Mouse (Mus musculus) olfactory bulb, adult 2 months (tissue): ENCODE results near the gene Rnf115. TPM values are rescaled to one million over a fixed set of nuclear protein-coding genes. Genes with fewer than 3 reads are reported as not detected.
"Not testable (repeated sequence)": the region's sequence is repeated elsewhere in the genome, so short reads cannot be mapped to it uniquely, and the experiment has no call there.

Experiments
- H3K27ac ChIP-seq: fragments of 200-500 bp; 2 replicates; pipeline ENCODE4 v1.5.1; 2012; ENCODE audit warnings: low read depth, low read length; ENCODE audit not compliant: insufficient read depth
- H3K4me1 ChIP-seq: fragments of 200-500 bp; 2 replicates; pipeline ENCODE4 v1.6.1; 2012; ENCODE audit warnings: low read length; ENCODE audit not compliant: control insufficient read depth, insufficient read depth
- H3K4me3 ChIP-seq: fragments of 200-500 bp; 2 replicates; pipeline ENCODE4 v1.5.1; 2012; ENCODE audit warnings: mild to moderate bottlenecking, low read depth, low read length, moderate library complexity; ENCODE audit not compliant: insufficient read depth
- CTCF ChIP-seq: fragments of 200-500 bp; IDR thresholded peaks from 2 replicates; pipeline ENCODE4 v1.5.1; 2012; ENCODE audit warnings: low read depth, mild to moderate bottlenecking, low read length, moderate library complexity; ENCODE audit not compliant: insufficient read depth
- POLR2A ChIP-seq: fragments of 200-500 bp; IDR thresholded peaks from 2 replicates; pipeline ENCODE4 v1.6.1; 2012; ENCODE audit warnings: mild to moderate bottlenecking, low read depth, low read length, moderate library complexity; ENCODE audit not compliant: insufficient read depth
- WGBS: fragments of 180-500 bp; shearing (Covaris S2); methylation state at CpG from one replicate; pipeline ENCODE4 v1.1.7; 2018; 5-methylcytosine and 5-hydroxymethylcytosine counted together
- polyA plus RNA-seq: library from polyadenylated mRNA; stranded (reverse); fragments of >200 nt; gene quantifications from 2 replicates; pipeline ENCODE4 v1.2.4, GENCODE M21; 2012; ENCODE audit warnings: low replicate concordance; ENCODE audit not compliant: missing spikeins, insufficient read depth, insufficient read length

Gene Rnf115
- polyA plus RNA-seq, 1 experiment, result not detected

- TF ChIP-seq CTCF (no peak), POLR2A (no peak)
- Histone ChIP-seq H3K4me1 (0 out of 2 replicates have a peak, but pooled peaks cover 3% of the 10 kb centered on the region), H3K27ac (peak overlapping the region; percentile 70), H3K4me3 (peak overlapping the region; percentile 74)
- WGBS, result under 1% methylated on average over 42 of the region's 42 CpGs
Measured at GRCm38 (mm10) chr3:96727828-96728633, 567 bp downstream of the Rnf115 start.

GRCm38 (mm10) chr3:96728634-96729402 lies 1.4 kb downstream of the Rnf115 start:
- TF ChIP-seq POLR2A (no peak), CTCF (no peak)
- WGBS, result 14% methylated on average over 7 of the region's 7 CpGs
- Histone ChIP-seq H3K27ac (no peak overlapping the region), H3K4me1 (0 out of 2 replicates have a peak, but pooled peaks cover 3% of the 10 kb centered on the region), H3K4me3 (no peak overlapping the region)

- TF ChIP-seq POLR2A (no peak), CTCF (no peak)
- Histone ChIP-seq H3K4me3 (no peak overlapping the region), H3K27ac (no peak overlapping the region), H3K4me1 (0 out of 2 replicates have a peak, but pooled peaks cover 3% of the 10 kb centered on the region)
- 54% methylated on average over 3 of the region's 3 CpGs for WGBS
Measured at GRCm38 (mm10) chr3:96729403-96729784, 1.9 kb downstream of the Rnf115 start.

DNA sequence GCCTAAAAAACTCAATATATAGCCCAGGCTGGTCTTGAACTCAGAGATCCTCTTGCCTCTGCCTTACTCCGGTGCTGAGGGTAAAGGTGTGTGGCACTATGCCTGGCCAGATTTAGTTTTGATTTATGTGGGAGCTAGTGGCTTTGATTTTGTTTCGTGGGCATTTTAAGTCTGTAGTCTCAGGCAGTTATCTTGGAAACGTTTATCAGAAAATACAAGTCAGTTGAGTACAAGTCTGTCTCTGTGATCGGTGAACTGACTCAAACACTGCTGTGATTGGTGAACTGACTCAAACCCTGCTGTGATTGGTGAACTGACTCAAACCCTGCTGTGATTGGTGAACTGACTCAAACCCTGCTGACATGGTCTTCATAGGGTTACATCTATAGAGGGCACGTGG lies 3.3 kb downstream of the Rnf115 start:
- WGBS, result 71% methylated on average over 5 of the region's 5 CpGs
- H3K4me1 ChIP-seq, result 0 out of 2 replicates have a peak, but pooled peaks cover 3% of the 10 kb centered on the region
- no peak overlapping the region for H3K4me3 ChIP-seq
- TF ChIP-seq POLR2A, result no peak
- TF ChIP-seq CTCF, result no peak
- no peak overlapping the region for H3K27ac ChIP-seq

- no peak overlapping the region for H3K27ac ChIP-seq
- TF ChIP-seq CTCF (no peak), POLR2A (no peak)
- H3K4me3 ChIP-seq, result no peak overlapping the region
- WGBS, result 88% methylated on average over 1 of the region's 1 CpGs
- peaks cover 5% of the 10 kb centered on the region; the same call in 1 of the 2 replicates for H3K4me1 ChIP-seq
Measured at GRCm38 (mm10) chr3:96733984-96734383, 6.5 kb downstream of the Rnf115 start.

DNA sequence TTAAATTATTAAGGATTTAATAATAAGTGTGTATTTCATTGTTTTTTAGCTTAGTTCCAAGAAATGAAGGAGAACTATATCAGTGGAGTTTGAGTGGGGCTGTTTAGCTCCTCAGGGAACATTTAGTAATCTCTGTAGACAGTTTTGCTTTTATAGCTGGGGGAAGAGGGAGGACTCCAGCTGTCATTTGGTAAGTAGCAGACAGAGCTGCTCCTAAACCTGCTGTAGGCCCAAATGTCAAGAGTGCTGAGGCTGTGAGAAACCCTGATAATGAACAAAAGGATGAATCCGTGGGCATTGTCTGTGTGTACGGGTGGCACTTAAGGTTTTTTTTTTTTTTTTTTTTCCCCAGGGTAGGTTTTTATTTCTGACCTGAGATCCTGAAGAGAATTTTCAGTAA lies 7.7 kb downstream of the Rnf115 start:
- no peak overlapping the region for H3K27ac ChIP-seq
- TF ChIP-seq POLR2A, result no peak
- TF ChIP-seq CTCF, result no peak
- peaks cover 5% of the 10 kb centered on the region; the same call in 1 of the 2 replicates for H3K4me1 ChIP-seq
- H3K4me3 ChIP-seq, result no peak overlapping the region
- 44% methylated on average over 2 of the region's 2 CpGs for WGBS

- Histone ChIP-seq H3K4me3 (no peak overlapping the region), H3K27ac (no peak overlapping the region), H3K4me1 (peaks cover 2% of the 10 kb centered on the region; the same call in 1 of the 2 replicates)
- 14% methylated on average over 1 of the region's 1 CpGs for WGBS
- TF ChIP-seq POLR2A (no peak), CTCF (no peak)
Measured at GRCm38 (mm10) chr3:96737013-96737740, 9.7 kb downstream of the Rnf115 start.

- 100% methylated on average over 1 of the region's 1 CpGs for WGBS
- peaks cover 2% of the 10 kb centered on the region; the same call in 1 of the 2 replicates for H3K4me1 ChIP-seq
- TF ChIP-seq CTCF (no peak), POLR2A (no peak)
- no peak overlapping the region for H3K4me3 ChIP-seq
- H3K27ac ChIP-seq, result no peak overlapping the region
Measured at GRCm38 (mm10) chr3:96737995-96738394, 10.5 kb downstream of the Rnf115 start.

GRCm38 (mm10) chr3:96740279-96740678 lies 12.8 kb downstream of the Rnf115 start:
- H3K4me3 ChIP-seq, H3K27ac ChIP-seq, H3K4me1 ChIP-seq: not testable (repeated sequence)
